Mouse (Mus musculus): Measurements from ENCODE around the gene Ccdc9b. TPM values are rescaled to one million over a fixed set of nuclear protein-coding genes. Genes with fewer than 3 reads are reported as not detected.

Ccdc9b gene
- polyA plus RNA-seq, 1 experiment: 9.3 TPM

- peaks cover 11% of the 10 kb centered on the region for H3K36me3 ChIP-seq (ENCODE audit: control insufficient read depth, insufficient read depth)
- peak overlapping the region; percentile 71 for H3K4me3 ChIP-seq (ENCODE audit: insufficient read depth, poor library complexity, severe bottlenecking)
- no peak for TF ChIP-seq FOSL1 (IDR thresholded peaks at IDR 0.05; ENCODE audit: insufficient read depth, low read length, poor library complexity, severe bottlenecking)
- TF ChIP-seq CTCF (IDR thresholded peaks at IDR 0.05; ENCODE audit: control insufficient read depth, insufficient read depth, insufficient read length): no peak
- no peak for TF ChIP-seq CEBPB (IDR thresholded peaks at IDR 0.05; ENCODE audit: low read depth)
- TF ChIP-seq MYOG (IDR thresholded peaks at IDR 0.05; ENCODE audit: control insufficient read depth, extremely low read depth, insufficient read length): no peak
- TF ChIP-seq MYOD1 (IDR thresholded peaks at IDR 0.05; ENCODE audit: control insufficient read depth, insufficient read length, low read depth): no peak
- TF ChIP-seq USF1 (IDR thresholded peaks at IDR 0.05; ENCODE audit: low read depth): no peak
- no peak for TF ChIP-seq MAX (IDR thresholded peaks at IDR 0.05)
- no peaks in the 10 kb centered on the region for H3K27me3 ChIP-seq (ENCODE audit: control insufficient read depth, insufficient read depth, insufficient read length)
- H3K79me3 ChIP-seq (ENCODE audit: low read depth): peaks cover 4% of the 10 kb centered on the region
- H3K79me2 ChIP-seq (ENCODE audit: control insufficient read depth, insufficient read depth): peaks cover 24% of the 10 kb centered on the region
- peak overlapping the region; percentile 12 for H3ac ChIP-seq (ENCODE audit: control insufficient read depth, insufficient read length, low read depth)
These were observed 15.0 kb downstream of the Ccdc9b start for GRCm38 (mm10) chr2:118747301-118747960.

GRCm38 (mm10) chr2:118745915-118746901 lies 16.3 kb downstream of the Ccdc9b start:
- TF ChIP-seq CTCF (IDR thresholded peaks at IDR 0.05; ENCODE audit: control insufficient read depth, insufficient read depth, insufficient read length) (no peak), MYOD1 (IDR thresholded peaks at IDR 0.05; ENCODE audit: control insufficient read depth, insufficient read length, low read depth) (no peak), MAX (IDR thresholded peaks at IDR 0.05) (no peak), CEBPB (IDR thresholded peaks at IDR 0.05; ENCODE audit: low read depth) (no peak), MYOG (IDR thresholded peaks at IDR 0.05; ENCODE audit: control insufficient read depth, extremely low read depth, insufficient read length) (no peak), USF1 (IDR thresholded peaks at IDR 0.05; ENCODE audit: low read depth) (no peak), FOSL1 (IDR thresholded peaks at IDR 0.05; ENCODE audit: insufficient read depth, low read length, poor library complexity, severe bottlenecking) (no peak)
- peaks cover 4% of the 10 kb centered on the region for H3K79me3 ChIP-seq (ENCODE audit: low read depth)
- H3ac ChIP-seq (ENCODE audit: control insufficient read depth, insufficient read length, low read depth): peak overlapping the region; percentile 95
- H3K27me3 ChIP-seq (ENCODE audit: control insufficient read depth, insufficient read depth, insufficient read length): no peaks in the 10 kb centered on the region
- peaks cover 24% of the 10 kb centered on the region for H3K79me2 ChIP-seq (ENCODE audit: control insufficient read depth, insufficient read depth)
- H3K36me3 ChIP-seq (ENCODE audit: control insufficient read depth, insufficient read depth): peaks cover 11% of the 10 kb centered on the region
- peak overlapping the region; percentile 71 for H3K4me3 ChIP-seq (ENCODE audit: insufficient read depth, poor library complexity, severe bottlenecking)

GRCm38 (mm10) chr2:118745232-118745884 lies 17.1 kb downstream of the Ccdc9b start, which contains the start of gene Inafm2:
Gene Inafm2, plus strand, starts transcription at chr2:118745758.
- Histone ChIP-seq H3ac (ENCODE audit: control insufficient read depth, insufficient read length, low read depth) (peak within 1 kb of the TSS; percentile 95), H3K79me2 (ENCODE audit: control insufficient read depth, insufficient read depth) (peaks cover 24% of the 10 kb centered on the region), H3K4me3 (ENCODE audit: insufficient read depth, poor library complexity, severe bottlenecking) (peak within 1 kb of the TSS; percentile 71), H3K79me3 (ENCODE audit: low read depth) (peaks cover 4% of the 10 kb centered on the region), H3K36me3 (ENCODE audit: control insufficient read depth, insufficient read depth) (peaks cover 11% of the 10 kb centered on the region), H3K27me3 (ENCODE audit: control insufficient read depth, insufficient read depth, insufficient read length) (no peaks in the 10 kb centered on the region)
- TF ChIP-seq MYOD1 (IDR thresholded peaks at IDR 0.05; ENCODE audit: control insufficient read depth, insufficient read length, low read depth) (no peak), MAX (IDR thresholded peaks at IDR 0.05) (peak; percentile 57)

- Histone ChIP-seq H3ac (ENCODE audit: control insufficient read depth, insufficient read length, low read depth) (no peak overlapping the region), H3K36me3 (ENCODE audit: control insufficient read depth, insufficient read depth) (peaks cover 11% of the 10 kb centered on the region), H3K27me3 (ENCODE audit: control insufficient read depth, insufficient read depth, insufficient read length) (no peaks in the 10 kb centered on the region), H3K4me3 (ENCODE audit: insufficient read depth, poor library complexity, severe bottlenecking) (no peak overlapping the region), H3K79me3 (ENCODE audit: low read depth) (peaks cover 4% of the 10 kb centered on the region), H3K79me2 (ENCODE audit: control insufficient read depth, insufficient read depth) (peaks cover 24% of the 10 kb centered on the region)
- no peak for TF ChIP-seq CEBPB (IDR thresholded peaks at IDR 0.05; ENCODE audit: low read depth)
- no peak for TF ChIP-seq FOSL1 (IDR thresholded peaks at IDR 0.05; ENCODE audit: insufficient read depth, low read length, poor library complexity, severe bottlenecking)
- no peak for TF ChIP-seq MAX (IDR thresholded peaks at IDR 0.05)
- no peak for TF ChIP-seq USF1 (IDR thresholded peaks at IDR 0.05; ENCODE audit: low read depth)
These were observed 17.8 kb downstream of the Ccdc9b start for GRCm38 (mm10) chr2:118744621-118745020.

- Histone ChIP-seq H3K36me3 (ENCODE audit: control insufficient read depth, insufficient read depth) (peaks cover 5% of the 10 kb centered on the region), H3K79me3 (ENCODE audit: low read depth) (peaks cover 4% of the 10 kb centered on the region), H3ac (ENCODE audit: control insufficient read depth, insufficient read length, low read depth) (no peak overlapping the region), H3K4me3 (ENCODE audit: insufficient read depth, poor library complexity, severe bottlenecking) (no peak overlapping the region), H3K79me2 (ENCODE audit: control insufficient read depth, insufficient read depth) (peaks cover 24% of the 10 kb centered on the region), H3K27me3 (ENCODE audit: control insufficient read depth, insufficient read depth, insufficient read length) (no peaks in the 10 kb centered on the region)
- TF ChIP-seq USF1 (IDR thresholded peaks at IDR 0.05; ENCODE audit: low read depth): no peak
- TF ChIP-seq MAX (IDR thresholded peaks at IDR 0.05): no peak
- no peak for TF ChIP-seq MYOD1 (IDR thresholded peaks at IDR 0.05; ENCODE audit: control insufficient read depth, insufficient read length, low read depth)
- no peak for TF ChIP-seq CEBPB (IDR thresholded peaks at IDR 0.05; ENCODE audit: low read depth)
- TF ChIP-seq CTCF (IDR thresholded peaks at IDR 0.05; ENCODE audit: control insufficient read depth, insufficient read depth, insufficient read length): peak; percentile 13
- TF ChIP-seq MYOG (IDR thresholded peaks at IDR 0.05; ENCODE audit: control insufficient read depth, extremely low read depth, insufficient read length): no peak
- no peak for TF ChIP-seq FOSL1 (IDR thresholded peaks at IDR 0.05; ENCODE audit: insufficient read depth, low read length, poor library complexity, severe bottlenecking)
These were observed 19.1 kb downstream of the Ccdc9b start for GRCm38 (mm10) chr2:118743261-118743943.
